Mouse (Mus musculus) spleen, postnatal 4 days (tissue): ENCODE data around the gene Rhbdd3.

Experiments
- DNase-seq, 2 experiments: peaks; one replicate each; pipeline ENCODE4 v3.0.0; 2022; ENCODE audit warnings: low spot score in 2 of 2

Gene Rhbdd3

GRCm38 (mm10) chr11:5098736-5099542 is at the start of gene Rhbdd3, which contains the start of gene Ewsr1:
Gene Rhbdd3 (plus strand): TSS chr11:5098926.
Gene Ewsr1 (minus strand): TSS chr11:5099266.
- peak; percentile 98 to 100 for DNase-seq

GRCm38 (mm10) chr11:5051629-5052028 is 47.1 kb upstream of the Rhbdd3 start:
- DNase-seq = no peak

- DNase-seq = no peak
Observed at GRCm38 (mm10) chr11:5052200-5052854, 46.4 kb upstream of the Rhbdd3 start.

GRCm38 (mm10) chr11:5054151-5054550 is 44.6 kb upstream of the Rhbdd3 start:
- no peak for DNase-seq

- no peak for DNase-seq
Observed at GRCm38 (mm10) chr11:5054874-5055273, 43.9 kb upstream of the Rhbdd3 start.

GRCm38 (mm10) chr11:5055945-5056938 is 42.5 kb upstream of the Rhbdd3 start:
- no peak for DNase-seq

GRCm38 (mm10) chr11:5057064-5057463 is 41.7 kb upstream of the Rhbdd3 start:
- DNase-seq = no peak

GRCm38 (mm10) chr11:5057541-5057855 is 41.2 kb upstream of the Rhbdd3 start:
- DNase-seq = no peak

GRCm38 (mm10) chr11:5057856-5058641 is 40.7 kb upstream of the Rhbdd3 start, which contains the start of gene Rasl10a:
Gene Rasl10a (plus strand): TSS chr11:5058128.
- peak; percentile 63 to 81 for DNase-seq

GRCm38 (mm10) chr11:5058783-5059182 is 39.9 kb upstream of the Rhbdd3 start:
- DNase-seq = peak in 1 of 2 experiments; percentile 64

GRCm38 (mm10) chr11:5059230-5059629 is 39.5 kb upstream of the Rhbdd3 start:
- DNase-seq = peak in 1 of 2 experiments; percentile 65

GRCm38 (mm10) chr11:5059704-5060156 is 39.0 kb upstream of the Rhbdd3 start:
- peak in 1 of 2 experiments; percentile 77 for DNase-seq

- DNase-seq = peak in 1 of 2 experiments; percentile 75
Observed at GRCm38 (mm10) chr11:5060756-5061412, 37.8 kb upstream of the Rhbdd3 start.

- DNase-seq = peak; percentile 64 to 77
Observed at GRCm38 (mm10) chr11:5061413-5062139, 37.1 kb upstream of the Rhbdd3 start.

- peak in 1 of 2 experiments; percentile 66 for DNase-seq
Observed at GRCm38 (mm10) chr11:5062326-5062725, 36.4 kb upstream of the Rhbdd3 start.

- DNase-seq = peak in 1 of 2 experiments; percentile 65
Observed at GRCm38 (mm10) chr11:5062860-5063505, 35.7 kb upstream of the Rhbdd3 start.

- DNase-seq = peak in 1 of 2 experiments; percentile 68
Observed at GRCm38 (mm10) chr11:5063561-5064281, 35.0 kb upstream of the Rhbdd3 start.
